ENCODE assay signal across 18 mouse cellular contexts in the genomic region with DNA sequence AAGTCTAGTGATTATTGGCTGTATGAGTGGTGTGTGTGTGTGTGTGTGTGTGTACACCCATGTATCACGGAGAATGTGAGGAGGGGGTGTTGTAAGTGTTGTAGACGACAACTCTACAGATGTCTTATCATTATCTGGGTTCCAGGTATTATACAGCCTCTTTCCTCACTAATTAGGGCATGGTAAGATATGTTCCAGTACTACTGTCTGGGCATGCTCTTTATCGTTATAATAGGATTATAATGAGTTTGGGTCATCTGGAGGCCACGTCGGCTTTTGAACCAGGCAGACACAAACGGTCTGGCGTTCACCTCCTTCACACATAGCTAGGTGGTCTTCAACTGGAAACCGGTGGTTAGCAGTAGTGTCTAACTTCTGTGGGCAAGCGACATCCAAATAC. TPM values are rescaled to one million over a fixed set of nuclear protein-coding genes. Genes with fewer than 3 reads are reported as not detected.
DNase-seq lines count a peak whose midpoint lies in the region; ATAC-seq and TF ChIP-seq lines count a peak whose summit lies in the region.
"Had no signal": no experiment of that assay in that cellular context is flagged by ENCODE, and none has a peak within 500 bp of the region (broad histone marks: within the 10 kb centered on the region; RNA-seq: fewer than 3 reads in every experiment).

No protein-coding gene starts in this region.

- H3K27ac ChIP-seq in forebrain, embryonic 10.5 days = peak overlapping the region; percentile 91
- no peak overlapping the region for H3K27ac ChIP-seq in forebrain, embryonic 11.5 days (ENCODE audit: low read depth, low read length)
- peak overlapping the region; percentile 52 for H3K27ac ChIP-seq in liver, embryonic 14.5 days
- no peak overlapping the region for H3K27ac ChIP-seq in heart, adult 2 months
- H3K27ac ChIP-seq: heart, embryonic 15.5 days; neural tube, embryonic 13.5 days; stomach, postnatal 0 days had no signal

- H3K79me2 ChIP-seq in heart, adult 2 months (replicated peaks; ENCODE audit: control insufficient read depth, insufficient read depth, low read length) = peaks cover 9% of the 10 kb centered on the region

- H3K9me3 ChIP-seq in forebrain, embryonic 10.5 days = no peaks in the 10 kb centered on the region
- H3K9me3 ChIP-seq in forebrain, embryonic 11.5 days (ENCODE audit: control insufficient read depth, low read length) = no peaks in the 10 kb centered on the region; the same call in 1 of the 2 replicates
- no peaks in the 10 kb centered on the region for H3K9me3 ChIP-seq in megakaryocyte, embryonic 14.5 days
- no peaks in the 10 kb centered on the region for H3K9me3 ChIP-seq in liver, embryonic 14.5 days (ENCODE audit: control insufficient read depth, low read length)
- H3K9me3 ChIP-seq: heart, embryonic 15.5 days; hindbrain, embryonic 10.5 days; neural tube, embryonic 13.5 days had no signal

- DNase-seq in forebrain, embryonic 10.5 days (ENCODE audit: extremely low spot score, low spot score) = no peak
- DNase-seq in forebrain, embryonic 11.5 days (ENCODE audit: low spot score) = no peak
- DNase-seq in liver, embryonic 14.5 days (ENCODE audit: low read depth in 3 of 3, low spot score in 3 of 3) = no peak
- no peak for DNase-seq in heart, adult 2 months
- DNase-seq in urinary bladder, postnatal 10 days (ENCODE audit: low spot score) = no peak
- DNase-seq in spleen, postnatal 36 days (ENCODE audit: low spot score in 2 of 2) = no peak
- DNase-seq: adrenal gland, postnatal 25 days; cerebellum, adult 18-20 months; heart, adult 11 months; layer of hippocampus, postnatal 36 days had no signal

- H3K9ac ChIP-seq in forebrain, embryonic 11.5 days (ENCODE audit: low read length) = no peak overlapping the region
- no peak overlapping the region for H3K9ac ChIP-seq in liver, embryonic 14.5 days (replicated peaks)
- H3K9ac ChIP-seq in heart, adult 2 months (ENCODE audit: low read depth, low read length) = no peak overlapping the region
- H3K9ac ChIP-seq: heart, embryonic 15.5 days; neural tube, embryonic 13.5 days had no signal

- no peak overlapping the region for H3K4me3 ChIP-seq in forebrain, embryonic 10.5 days
- no peak overlapping the region for H3K4me3 ChIP-seq in forebrain, embryonic 11.5 days (ENCODE audit: low read depth, low read length)
- peak overlapping the region; percentile 46 for H3K4me3 ChIP-seq in megakaryocyte, embryonic 14.5 days (replicated peaks)
- H3K4me3 ChIP-seq in liver, embryonic 14.5 days (ENCODE audit: insufficient read depth in 1 of 2, low read depth in 2 of 2, low read length in 2 of 2) = no peak overlapping the region
- H3K4me3 ChIP-seq in heart, adult 2 months = no peak overlapping the region
- H3K4me3 ChIP-seq: erythroblast, embryonic 14.5 days; heart, embryonic 15.5 days; hindbrain, embryonic 10.5 days; neural tube, embryonic 13.5 days had no signal

- 86% methylated on average over 9 of the region's 9 CpGs for WGBS in forebrain, embryonic 10.5 days
- 78% methylated on average over 9 of the region's 9 CpGs for WGBS in forebrain, embryonic 11.5 days
- WGBS in liver, embryonic 14.5 days (ENCODE audit: insufficient replicate concordance) = 53% methylated on average over 9 of the region's 9 CpGs
- WGBS in heart, adult 2 months = 84% methylated on average over 9 of the region's 9 CpGs

- no peak for ATAC-seq in forebrain, embryonic 11.5 days (replicated peaks; ENCODE audit: low FRiP score)
- no peak for ATAC-seq in megakaryocyte, adult 5-6 weeks (ENCODE audit: poor library complexity, severe bottlenecking)
- no peak for ATAC-seq in liver, embryonic 14.5 days (ENCODE audit: insufficient read depth)
- ATAC-seq: CD4-positive, CD25-positive, alpha-beta regulatory T cell, adult 4 months had no signal

- no peak overlapping the region for H3K4me2 ChIP-seq in forebrain, embryonic 11.5 days (ENCODE audit: low read depth, low read length, severe bottlenecking)
- peak overlapping the region; percentile 76 for H3K4me2 ChIP-seq in liver, embryonic 14.5 days (ENCODE audit: low read depth)
- H3K4me2 ChIP-seq: heart, embryonic 15.5 days; neural tube, embryonic 13.5 days had no signal

- intact Hi-C loops in heart, adult 2 months (cut with DNase I) = no loop called here

- no peak for TF ChIP-seq EP300 in liver, embryonic 14.5 days (IDR thresholded peaks at IDR 0.05; ENCODE audit: low read depth)
- no peak for TF ChIP-seq EP300 in heart, adult 2 months (IDR thresholded peaks at IDR 0.05; ENCODE audit: insufficient read depth, low read depth, low read length)

- no peaks in the 10 kb centered on the region for H3K27me3 ChIP-seq in forebrain, embryonic 10.5 days (ENCODE audit: poor library complexity, severe bottlenecking)
- no peaks in the 10 kb centered on the region for H3K27me3 ChIP-seq in forebrain, embryonic 11.5 days (ENCODE audit: control insufficient read depth, insufficient read depth, low read length)
- no peaks in the 10 kb centered on the region for H3K27me3 ChIP-seq in megakaryocyte, embryonic 14.5 days (replicated peaks)
- H3K27me3 ChIP-seq in liver, embryonic 14.5 days (ENCODE audit: control insufficient read depth, insufficient read depth, low read length) = no peaks in the 10 kb centered on the region
- no peaks in the 10 kb centered on the region for H3K27me3 ChIP-seq in heart, adult 2 months (ENCODE audit: control insufficient read depth, insufficient read depth, low read length)
- H3K27me3 ChIP-seq: heart, embryonic 15.5 days; neural tube, embryonic 13.5 days had no signal

- TF ChIP-seq CTCF in liver, embryonic 14.5 days (IDR thresholded peaks at IDR 0.05; ENCODE audit: low read depth) = no peak
- no peak for TF ChIP-seq CTCF in heart, adult 2 months (IDR thresholded peaks at IDR 0.05)

- H3K4me1 ChIP-seq in forebrain, embryonic 10.5 days = peaks cover 70% of the 10 kb centered on the region
- H3K4me1 ChIP-seq in forebrain, embryonic 11.5 days (replicated peaks; ENCODE audit: control insufficient read depth, insufficient read depth, low read length) = peaks cover 26% of the 10 kb centered on the region
- peaks cover 99% of the 10 kb centered on the region for H3K4me1 ChIP-seq in megakaryocyte, embryonic 14.5 days
- H3K4me1 ChIP-seq in liver, embryonic 14.5 days (replicated peaks; ENCODE audit: control insufficient read depth in 2 of 2, insufficient read depth in 2 of 2, low read length in 1 of 2) = peaks cover 70 to 84% of the 10 kb centered on the region in 2 experiments
- peaks cover 9% of the 10 kb centered on the region for H3K4me1 ChIP-seq in heart, adult 2 months (ENCODE audit: control insufficient read depth, insufficient read depth, low read length)

- H3K36me3 ChIP-seq in forebrain, embryonic 10.5 days (replicated peaks) = no peaks in the 10 kb centered on the region
- H3K36me3 ChIP-seq in forebrain, embryonic 11.5 days (ENCODE audit: control insufficient read depth, insufficient read depth, low read length) = no peaks in the 10 kb centered on the region
- peaks cover 14% of the 10 kb centered on the region for H3K36me3 ChIP-seq in megakaryocyte, embryonic 14.5 days (replicated peaks; ENCODE audit: low read length)
- H3K36me3 ChIP-seq in liver, embryonic 14.5 days (replicated peaks; ENCODE audit: control insufficient read depth, insufficient read depth, low read depth) = no peaks in the 10 kb centered on the region
- H3K36me3 ChIP-seq in heart, adult 2 months (ENCODE audit: control insufficient read depth, insufficient read depth, low read length) = peaks cover 4% of the 10 kb centered on the region; the same call in 1 of the 2 replicates
- H3K36me3 ChIP-seq: heart, embryonic 15.5 days; hindbrain, embryonic 10.5 days; neural tube, embryonic 13.5 days had no signal

- no peak for TF ChIP-seq POLR2A in heart, adult 2 months (IDR thresholded peaks at IDR 0.05; ENCODE audit: insufficient read depth, low read depth, low read length)

RNA-seq across cellular contexts. Expression of a gene that starts 58.9 kb away (rescaled TPM):
- 26.8 and 32.0 TPM in 2 replicates for polyA plus RNA-seq in forebrain, embryonic 10.5 days (2016; fragmentation: Nextera tagmentation; extraction: Ambion mirVana)
- 34.2 and 35.7 TPM in 2 replicates for polyA plus RNA-seq in forebrain, embryonic 11.5 days (2014; fragmentation: Nextera tagmentation; extraction: Ambion mirVana)
- 1.4 and 5.1 TPM in 2 replicates for polyA plus RNA-seq in megakaryocyte, embryonic 14.5 days (2012; ENCODE audit: insufficient read depth, low replicate concordance)
- 14.5 and 15.4 TPM in 2 replicates for total RNA-seq in megakaryocyte, adult 5-6 weeks (2015)
- 8.5 and 11.7 TPM in 2 replicates for total RNA-seq in megakaryocyte, adult 5-6 weeks (2017)
- 2.7 and 3.0 TPM in 2 replicates for polyA plus RNA-seq in liver, embryonic 14.5 days (2012; rRNA removed)
- 5.8 and 6.7 TPM in 2 replicates for polyA plus RNA-seq in liver, embryonic 14.5 days (2014; fragmentation: Nextera tagmentation; extraction: Ambion mirVana)
- 10 to 100 TPM; 66.4 to 68.1 TPM for total RNA-seq in heart, adult 2 months (2021)
- 22.7 and 39.4 TPM in 2 replicates for polyA plus RNA-seq in heart, adult 2 months (2012; rRNA removed)

Comparison
In these comparisons a context has a peak if more than half of its experiments do, and no peak if none do; other contexts are left out.
1. H3K27ac ChIP-seq: peak in forebrain, embryonic 10.5 days (single experiment) and liver, embryonic 14.5 days (single experiment); none in forebrain, embryonic 11.5 days (single experiment) and heart, adult 2 months (single experiment).